Mouse (Mus musculus): ENCODE measurements around the gene Padi1.

The Padi1 gene

GRCm38 (mm10) chr4:140845666-140846065 lies at the start of gene Padi1:
Gene Padi1 (minus strand): TSS chr4:140845778.
- no peak for DNase-seq

- DNase-seq = no peak
These were observed 46.6 kb upstream of the Padi1 start for GRCm38 (mm10) chr4:140892163-140892530.

- DNase-seq = no peak
These were observed 46.1 kb upstream of the Padi1 start for GRCm38 (mm10) chr4:140891525-140892162.

GRCm38 (mm10) chr4:140883852-140884251 lies 38.3 kb upstream of the Padi1 start:
- DNase-seq = no peak

DNA sequence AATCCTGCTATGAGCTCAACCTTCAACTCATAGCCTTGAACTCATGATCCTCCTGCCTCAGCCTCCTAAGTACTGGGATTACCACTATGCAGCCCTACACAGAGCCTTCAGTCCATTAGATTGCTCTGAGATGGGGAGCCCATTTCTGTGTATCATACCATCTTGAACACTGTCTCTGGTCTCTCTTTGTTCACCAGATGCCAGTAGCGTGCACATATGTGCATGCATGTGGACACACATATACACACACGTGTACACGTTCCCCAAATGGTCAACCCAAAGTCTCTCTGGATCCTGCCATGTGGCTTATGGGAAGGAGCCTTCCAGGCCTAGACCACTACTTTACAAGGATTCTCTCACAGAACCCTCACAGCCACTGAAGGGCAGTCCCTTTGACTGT lies 37.4 kb upstream of the Padi1 start:
- DNase-seq = no peak

DNA sequence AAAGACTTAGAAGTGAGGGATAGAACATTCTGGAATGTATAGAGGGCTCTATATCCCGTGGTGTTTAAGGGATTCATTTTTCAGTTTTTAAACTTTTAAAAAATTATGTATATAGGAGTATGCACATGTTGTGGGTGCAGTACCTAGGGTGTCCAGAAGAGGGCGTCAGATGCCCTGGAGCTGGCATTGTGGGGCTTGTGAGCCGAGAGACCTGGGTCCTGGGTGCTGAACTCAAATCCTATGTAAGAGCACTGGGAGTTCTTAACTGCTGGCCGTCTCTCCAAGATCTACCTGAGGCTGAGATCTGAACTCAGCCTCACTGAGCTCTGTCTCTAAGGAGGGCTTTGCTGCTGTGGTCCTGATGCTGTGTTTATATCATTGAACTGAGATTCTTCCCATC lies 36.8 kb upstream of the Padi1 start:
- DNase-seq = no peak

DNA sequence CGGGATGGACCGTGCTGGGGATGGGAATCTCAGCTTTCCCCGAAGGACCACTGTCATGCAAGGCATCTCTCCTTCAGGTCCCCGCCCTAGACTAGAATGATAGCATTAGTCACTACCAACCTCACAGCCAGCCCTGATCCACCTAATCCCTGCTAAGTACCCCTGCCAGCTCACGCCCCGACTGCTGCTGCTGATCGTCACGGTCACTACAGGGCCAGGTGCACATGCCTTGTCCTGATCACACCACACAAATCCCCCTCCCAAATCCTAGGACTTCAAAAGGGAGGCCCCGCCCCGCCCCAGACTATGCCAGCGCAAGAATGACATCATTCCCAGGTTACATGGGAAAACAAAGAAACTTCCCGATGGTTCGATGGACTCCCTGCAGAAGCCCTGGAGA lies 36.2 kb upstream of the Padi1 start:
- DNase-seq = no peak

GRCm38 (mm10) chr4:140881026-140881670 lies 35.6 kb upstream of the Padi1 start:
- DNase-seq = no peak

DNA sequence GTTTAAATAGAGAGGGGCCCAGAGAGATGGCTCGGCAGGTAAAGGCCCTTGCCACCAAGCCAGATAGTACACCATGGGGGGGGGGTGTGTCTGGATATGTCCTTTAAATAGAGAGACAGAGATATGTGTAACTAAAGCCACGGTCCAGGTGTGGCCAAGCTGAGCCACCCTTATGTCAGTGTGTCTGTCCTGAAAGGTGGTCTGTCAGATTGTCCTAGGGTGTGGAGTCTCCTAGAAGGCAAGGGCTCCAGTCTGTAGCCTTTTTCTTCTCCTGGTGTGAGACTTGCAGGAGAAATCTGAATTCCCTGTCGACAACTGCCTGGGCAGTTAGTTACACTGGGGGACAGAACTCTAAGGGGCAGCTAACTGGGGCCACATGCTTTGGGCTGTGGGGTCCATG lies 34.6 kb upstream of the Padi1 start:
- DNase-seq = no peak

DNA sequence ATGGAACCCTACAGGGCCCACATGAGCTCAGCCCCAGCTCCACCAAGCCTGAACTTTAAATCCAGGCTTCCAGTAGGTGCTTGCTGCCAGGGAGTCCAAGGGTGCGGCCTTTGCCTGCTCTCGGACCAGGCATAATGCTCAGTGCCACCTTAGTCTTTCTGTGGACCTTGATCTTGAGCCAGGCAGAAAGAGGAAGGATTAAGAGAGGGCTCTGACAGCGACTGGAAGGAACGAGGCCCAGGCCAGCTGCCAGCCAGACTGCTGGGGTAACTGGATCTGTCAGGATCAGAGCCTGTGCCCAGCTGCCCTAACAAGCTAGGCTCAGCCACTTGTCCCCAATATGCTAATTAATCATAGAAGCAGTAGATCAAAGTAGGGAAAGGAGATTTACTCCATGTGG lies 34.2 kb upstream of the Padi1 start:
- no peak for DNase-seq

DNA sequence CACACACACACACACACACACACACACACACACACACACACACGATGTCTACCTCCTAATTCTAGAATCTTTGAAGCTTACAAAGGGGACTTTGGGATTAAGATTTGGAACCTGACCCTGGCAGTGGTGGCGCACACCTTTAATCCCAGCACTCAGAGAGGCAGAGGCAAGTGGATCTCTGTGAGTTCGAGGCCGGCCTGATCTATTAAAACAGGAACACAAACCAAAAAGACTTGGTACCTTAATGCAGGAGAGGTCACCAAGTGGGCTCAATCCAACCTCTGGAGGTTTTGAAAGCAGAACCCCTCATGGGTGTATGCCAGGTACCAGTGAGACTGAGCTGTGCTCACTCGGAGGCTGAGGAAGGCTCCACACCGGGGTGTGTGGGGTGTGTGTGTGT lies 33.5 kb upstream of the Padi1 start:
- DNase-seq = no peak

- DNase-seq = no peak
These were observed 33.1 kb upstream of the Padi1 start for GRCm38 (mm10) chr4:140878655-140879054.

GRCm38 (mm10) chr4:140877441-140877840 lies 31.9 kb upstream of the Padi1 start:
- DNase-seq = no peak

DNA sequence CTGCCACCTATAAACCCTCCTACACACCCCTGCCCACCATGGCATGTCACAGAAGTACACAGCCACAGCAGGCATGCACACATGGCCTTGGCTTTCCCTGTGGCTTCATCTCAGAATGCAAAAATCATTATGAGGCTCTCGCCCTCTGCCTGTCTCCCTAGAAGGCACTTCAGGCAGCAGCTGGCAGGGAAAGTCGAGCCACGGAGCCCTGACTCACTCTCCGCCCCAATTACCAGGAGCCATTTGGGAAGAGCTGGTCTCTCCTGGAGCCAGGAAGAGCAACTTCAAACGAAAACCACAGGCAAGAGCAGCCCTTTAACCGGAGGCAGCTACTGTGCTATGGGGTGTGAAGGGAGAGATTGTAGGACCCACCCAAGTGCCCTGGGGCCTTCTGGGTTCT lies 31.1 kb upstream of the Padi1 start:
- DNase-seq = no peak

- no peak for DNase-seq
These were observed 30.6 kb upstream of the Padi1 start for GRCm38 (mm10) chr4:140876161-140876560.

GRCm38 (mm10) chr4:140873011-140873410 lies 27.4 kb upstream of the Padi1 start:
- DNase-seq = no peak

DNA sequence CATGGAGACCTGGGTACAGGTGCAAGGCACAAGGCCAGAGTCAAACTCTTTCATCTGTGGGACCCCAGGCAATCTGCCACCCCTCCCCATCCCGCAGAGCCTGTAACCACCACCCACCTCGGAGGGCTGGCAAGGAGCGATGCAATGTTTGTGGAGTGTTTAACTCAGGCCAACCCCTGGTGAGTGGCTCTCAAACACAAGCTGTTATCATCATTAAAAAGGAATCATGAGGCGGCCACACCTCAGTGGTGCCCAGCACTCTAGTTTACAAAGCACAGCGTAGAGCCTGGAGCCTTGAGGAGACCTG lies 27.1 kb upstream of the Padi1 start:
- no peak for DNase-seq

DNA sequence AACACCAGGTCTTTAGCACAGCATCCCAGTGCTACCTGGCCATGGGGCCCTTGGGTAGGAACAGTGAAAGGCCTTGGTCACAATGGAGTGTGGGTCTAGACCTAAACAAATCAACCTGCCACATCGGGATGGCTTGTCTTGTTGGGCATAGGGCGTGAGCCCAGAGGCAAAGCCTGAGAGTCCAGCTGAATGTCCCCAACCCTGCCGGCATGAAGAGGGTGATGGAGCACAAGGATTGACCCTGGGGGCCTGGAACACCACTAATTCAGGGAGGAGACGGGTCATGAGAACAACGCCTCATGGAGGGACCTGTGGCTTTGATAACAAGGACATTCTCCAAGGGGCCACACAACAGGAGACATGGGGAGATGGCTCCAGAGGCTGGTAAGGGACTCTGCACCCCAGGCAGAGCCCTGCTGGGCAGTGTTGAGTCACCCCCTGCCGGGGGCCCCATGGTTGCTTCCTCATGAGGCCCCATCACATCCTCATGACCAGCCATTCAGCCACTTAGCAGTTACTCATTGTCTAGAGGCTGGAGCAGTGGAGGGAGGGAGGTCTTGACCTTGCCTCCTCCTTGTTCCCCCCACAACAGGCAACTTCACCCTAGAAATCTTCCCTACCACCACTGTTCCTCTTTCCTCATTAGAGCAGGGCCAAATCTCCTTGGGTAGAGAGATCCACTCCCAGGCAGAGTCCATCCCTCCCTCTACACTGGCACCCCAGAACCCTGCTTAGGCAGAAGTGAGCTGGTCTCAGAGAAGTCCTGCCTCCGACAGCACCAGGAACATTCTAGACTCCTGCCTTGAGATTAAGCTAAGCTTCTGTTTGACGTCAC lies 26.5 kb upstream of the Padi1 start:
- DNase-seq = no peak

DNA sequence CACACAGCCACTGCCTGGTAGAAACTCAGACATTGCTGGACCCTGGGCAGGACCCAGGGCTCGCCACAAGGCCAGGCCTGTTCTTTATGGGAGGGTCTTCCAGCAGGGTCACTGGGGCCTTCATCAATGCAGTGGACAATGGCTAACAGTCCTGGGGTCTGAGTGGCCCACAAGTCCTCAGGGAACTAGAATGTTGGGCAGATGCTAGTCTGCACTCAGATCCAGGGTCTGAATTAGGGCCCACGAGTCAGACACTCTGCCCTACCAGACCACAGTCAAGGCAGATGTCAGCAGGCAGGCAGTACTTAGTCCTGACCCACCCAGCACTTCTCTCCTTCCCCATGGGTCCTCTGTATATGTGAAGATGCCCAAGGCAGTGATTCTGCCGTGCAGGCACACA lies 25.8 kb upstream of the Padi1 start:
- no peak for DNase-seq

- DNase-seq = no peak
These were observed 25.3 kb upstream of the Padi1 start for GRCm38 (mm10) chr4:140870876-140871275.

GRCm38 (mm10) chr4:140869945-140870344 lies 24.4 kb upstream of the Padi1 start:
- DNase-seq = no peak

- DNase-seq = no peak
These were observed 23.1 kb upstream of the Padi1 start for GRCm38 (mm10) chr4:140868484-140869190.

GRCm38 (mm10) chr4:140862036-140862650 lies 16.6 kb upstream of the Padi1 start:
- DNase-seq = no peak
